11 mouse cellular contexts compared by ENCODE assay signal in genomic region chr13:104529238-104529637, GRCm38 (mm10).
"Had no signal": no experiment of that assay in that cellular context is flagged by ENCODE, and none has a peak within 500 bp of the region (broad histone marks: within the 10 kb centered on the region; RNA-seq: fewer than 3 reads in every experiment).

No protein-coding gene starts in this region.

- H3K9ac ChIP-seq: kidney, embryonic 15.5 days; liver, embryonic 12.5 days; lung, embryonic 14.5 days; midbrain, embryonic 12.5 days; stomach, embryonic 15.5 days had no signal

- H3K36me3 ChIP-seq: kidney, embryonic 15.5 days; liver, embryonic 12.5 days; midbrain, embryonic 12.5 days; stomach, embryonic 15.5 days had no signal

- H3K9me3 ChIP-seq: kidney, embryonic 15.5 days; liver, embryonic 12.5 days; midbrain, embryonic 12.5 days; stomach, embryonic 15.5 days had no signal

- H3K27ac ChIP-seq: kidney, embryonic 15.5 days; liver, embryonic 12.5 days; midbrain, embryonic 12.5 days; stomach, embryonic 15.5 days had no signal

- DNase-seq: kidney, adult 11 months; kidney, postnatal 14 days; left cerebral cortex, postnatal 4 days; lung, embryonic 14.5 days; lung, postnatal 10 days; lung, postnatal 4 days; thymus, postnatal 4 days had no signal

- H3K4me3 ChIP-seq: kidney, embryonic 15.5 days; liver, embryonic 12.5 days; midbrain, embryonic 12.5 days; stomach, embryonic 15.5 days had no signal

- H3K27me3 ChIP-seq: kidney, embryonic 15.5 days; liver, embryonic 12.5 days; midbrain, embryonic 12.5 days; stomach, embryonic 15.5 days had no signal

- H3K4me2 ChIP-seq: kidney, embryonic 15.5 days; liver, embryonic 12.5 days; lung, embryonic 14.5 days; midbrain, embryonic 12.5 days; stomach, embryonic 15.5 days had no signal

- H3K4me1 ChIP-seq: liver, embryonic 12.5 days; midbrain, embryonic 12.5 days; stomach, embryonic 15.5 days had no signal

- ATAC-seq: liver, embryonic 12.5 days had no signal
